Mouse (Mus musculus) mesoderm, embryonic 11.5 days (tissue): ENCODE results near the gene Vmn1r38.
"Not testable (repeated sequence)": the region's sequence is repeated elsewhere in the genome, so short reads cannot be mapped to it uniquely, and the experiment has no call there.

Experiments
- DNase-seq: peaks from one replicate; pipeline ENCODE4 v3.0.0-alpha.2; 2012; ENCODE audit warnings: low read depth, low spot score

Gene Vmn1r38

GRCm38 (mm10) chr6:66782527-66782926 lies at the start of gene Vmn1r38:
Gene Vmn1r38, minus strand, starts transcription at chr6:66782627.
- not testable (repeated sequence) for DNase-seq

DNA sequence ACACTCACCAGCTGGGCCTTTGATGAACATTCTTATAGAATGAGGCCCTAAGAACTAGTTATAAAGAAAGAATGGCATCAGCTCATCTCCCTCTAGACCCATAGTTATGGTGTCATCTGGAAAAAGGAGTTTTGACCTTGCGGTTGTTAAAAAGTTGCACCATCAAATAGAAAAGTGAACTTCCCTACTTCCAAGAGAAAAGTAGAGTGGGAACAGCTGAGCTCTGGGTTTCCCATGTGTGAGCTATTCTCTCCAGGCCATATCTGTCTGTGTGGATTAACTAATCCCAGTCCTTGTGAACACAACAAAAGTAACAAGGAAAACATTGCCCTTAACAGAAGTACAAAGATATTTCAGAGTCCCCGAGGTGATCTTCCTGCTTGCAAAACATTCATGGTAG lies 28.1 kb upstream of the Vmn1r38 start, which contains the start of gene Vmn1r39:
TSS of gene Vmn1r39 (minus strand) at position 101 of the 400 bp plus-strand sequence.
- DNase-seq = no peak

GRCm38 (mm10) chr6:66806311-66806710 lies 23.9 kb upstream of the Vmn1r38 start:
- DNase-seq = no peak

DNA sequence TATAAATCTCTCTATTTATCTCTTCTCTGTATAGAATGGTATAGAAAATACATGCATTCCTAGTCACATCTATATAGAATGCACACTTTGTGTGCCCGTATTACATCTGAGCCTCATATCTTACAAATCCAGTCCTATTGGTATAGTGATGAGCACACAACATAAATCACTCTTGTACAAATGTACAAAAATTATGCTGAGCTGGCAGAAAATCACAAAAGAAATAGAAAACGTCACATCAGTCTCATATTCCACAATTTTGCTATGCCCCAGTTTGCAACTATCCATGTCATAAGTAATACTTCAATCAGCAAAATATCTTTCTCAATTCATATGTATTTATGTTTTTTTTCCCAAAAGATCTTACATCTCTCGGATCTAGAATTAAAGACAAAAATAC lies 23.3 kb upstream of the Vmn1r38 start:
- no peak for DNase-seq

DNA sequence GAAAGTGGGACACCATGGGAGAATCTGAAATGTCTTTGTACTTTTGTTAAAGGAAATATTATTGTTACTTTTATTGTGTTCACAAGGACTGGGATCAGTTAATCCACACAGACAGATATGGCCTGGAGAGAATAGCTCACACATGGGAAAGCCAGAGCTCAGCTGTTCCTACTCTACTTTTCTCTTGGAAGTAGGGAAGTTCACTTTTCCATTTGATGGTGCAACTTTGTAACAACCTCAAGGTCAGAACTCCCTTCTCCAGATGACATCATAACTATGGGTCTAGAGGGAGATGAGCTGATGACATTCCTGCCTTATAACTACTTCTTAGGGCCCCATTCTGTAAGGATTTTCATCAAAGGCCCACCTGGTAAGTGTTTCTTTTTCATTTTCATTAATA lies 53.3 kb downstream of the Vmn1r38 start, which contains the start of gene Vmn1r37:
TSS of gene Vmn1r37 (plus strand) at position 301 of the 400 bp plus-strand sequence.
- not testable (repeated sequence) for DNase-seq
